Mouse (Mus musculus) hindbrain, embryonic 11.5 days (tissue): ENCODE results near the gene Lclat1. TPM values are rescaled to one million over a fixed set of nuclear protein-coding genes. Genes with fewer than 3 reads are reported as not detected.

Experiments
- ATAC-seq: fragments of 200-750 bp; cut with Nextera tagmentation; 2 replicates; pipeline ENCODE4 v1.8.0; 2017; ENCODE audit warnings: mild to moderate bottlenecking, moderate TSS enrichment, moderate library complexity; ENCODE audit not compliant: low FRiP score
- DNase-seq: peaks from one replicate; pipeline ENCODE4 v3.0.0-alpha.2; 2015; ENCODE audit warnings: low spot score
- H3K27ac ChIP-seq: fragments of 300-500 bp; sonication (generic); 2 replicates; pipeline ENCODE4 v1.5.1; 2014; ENCODE audit warnings: mild to moderate bottlenecking, low read depth, low read length
- H3K27me3 ChIP-seq: fragments of 300-500 bp; sonication (generic); 2 replicates; pipeline ENCODE4 v1.6.1; 2014; ENCODE audit warnings: mild to moderate bottlenecking, low read length, moderate library complexity, mixed read lengths; ENCODE audit not compliant: control insufficient read depth, insufficient read depth
- H3K36me3 ChIP-seq: fragments of 300-500 bp; sonication (generic); 2 replicates; pipeline ENCODE4 v1.6.1; 2014; ENCODE audit warnings: mild to moderate bottlenecking, low read length, moderate library complexity, mixed read lengths; ENCODE audit not compliant: control insufficient read depth, insufficient read depth
- H3K4me1 ChIP-seq: fragments of 300-500 bp; sonication (generic); replicated peaks from 2 replicates; pipeline ENCODE4 v1.6.1; 2014; ENCODE audit warnings: low read length, mixed read lengths; ENCODE audit not compliant: control insufficient read depth, insufficient read depth
- H3K4me2 ChIP-seq: fragments of 300-500 bp; sonication (generic); replicated peaks from 2 replicates; pipeline ENCODE4 v1.6.1; 2014; ENCODE audit warnings: mild to moderate bottlenecking, low read depth, low read length
- H3K4me3 ChIP-seq: fragments of 300-500 bp; sonication (generic); 2 replicates; pipeline ENCODE4 v1.5.1; 2014; ENCODE audit warnings: low read depth, low read length
- H3K9ac ChIP-seq: fragments of 300-500 bp; sonication (generic); 2 replicates; pipeline ENCODE4 v1.6.1; 2014; ENCODE audit warnings: low read depth, low read length
- H3K9me3 ChIP-seq: fragments of 300-500 bp; sonication (generic); 2 replicates; pipeline ENCODE4 v1.6.1; 2016; ENCODE audit warnings: low read length; ENCODE audit not compliant: control insufficient read depth
- WGBS: fragments of 180-500 bp; shearing (Covaris S2); extraction: QIAGEN DNeasy Blood & Tissue Kit; methylation state at CpG from one replicate; pipeline ENCODE4 v1.1.7; 2014; 5-methylcytosine and 5-hydroxymethylcytosine counted together
- polyA plus RNA-seq: library from polyadenylated mRNA; unstranded; fragments of >200 nt; fragmentation: Nextera tagmentation; extraction: Ambion mirVana; gene quantifications from 2 replicates; pipeline ENCODE4 v1.2.1, GENCODE M21; 2014

Gene Lclat1
- 16.7 and 17.2 TPM in 2 replicates for polyA plus RNA-seq

DNA sequence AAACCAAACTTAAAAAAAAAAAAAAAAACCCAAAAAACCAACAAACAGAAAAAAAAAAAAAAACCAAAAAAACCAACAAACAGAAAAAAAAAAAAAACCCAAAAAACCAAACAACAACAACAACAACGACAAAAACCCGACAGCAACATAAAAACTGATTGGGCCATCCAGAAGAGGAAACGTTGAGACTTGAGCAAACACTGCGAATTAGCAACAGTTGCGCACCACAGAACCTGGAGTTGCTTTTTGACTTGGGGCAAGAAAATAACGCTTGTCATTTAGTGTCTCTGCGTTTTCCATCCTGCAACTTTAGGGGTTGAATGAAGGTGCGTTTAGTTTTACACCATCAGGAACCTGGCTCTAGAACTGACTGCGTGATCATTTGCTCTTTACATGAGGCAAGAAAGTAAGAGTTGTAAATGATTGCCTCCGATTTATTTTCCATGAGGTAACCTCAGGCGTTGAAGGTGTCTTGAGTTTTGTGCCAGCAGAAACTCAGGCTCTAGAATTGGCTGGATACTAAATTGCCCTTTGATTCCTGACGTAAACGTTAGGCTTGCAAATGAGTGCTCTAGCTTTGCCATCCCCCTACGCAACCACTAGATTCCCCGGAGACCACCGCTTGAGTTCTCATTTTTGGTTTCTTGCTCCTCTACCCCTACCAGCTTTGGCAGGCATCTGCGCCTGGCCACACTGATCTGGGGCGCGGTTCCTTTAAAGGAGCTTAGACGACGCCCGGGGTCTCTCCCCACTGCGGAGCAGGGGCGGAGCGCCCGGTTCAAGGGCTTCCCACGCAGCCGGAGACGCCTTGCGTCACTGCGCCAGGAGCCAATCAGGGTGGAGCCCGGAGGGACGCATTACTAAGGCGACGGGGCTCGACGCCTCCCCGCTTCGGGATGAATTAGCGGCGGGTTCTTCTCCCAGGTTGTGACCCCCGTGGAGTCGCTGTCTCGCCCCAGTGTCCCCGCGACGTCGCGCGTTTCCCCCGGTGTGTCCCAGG, at the start of gene Lclat1:
Gene Lclat1 (plus strand): TSS at position 828 of the 1,000 bp plus-strand sequence.
- Histone ChIP-seq H3K9ac (peak within 1 kb of the TSS; percentile 84), H3K4me3 (peak within 1 kb of the TSS; percentile 85), H3K27ac (no peak within 1 kb of the TSS), H3K4me2 (peak within 1 kb of the TSS; percentile 92), H3K27me3 (no peaks in the 10 kb centered on the region), H3K36me3 (no peaks in the 10 kb centered on the region), H3K9me3 (no peaks in the 10 kb centered on the region), H3K4me1 (no peaks in the 10 kb centered on the region)
- peak; percentile 94 for DNase-seq
- peak; percentile 100 for ATAC-seq
- 8% methylated on average over 51 of the region's 51 CpGs for WGBS

DNA sequence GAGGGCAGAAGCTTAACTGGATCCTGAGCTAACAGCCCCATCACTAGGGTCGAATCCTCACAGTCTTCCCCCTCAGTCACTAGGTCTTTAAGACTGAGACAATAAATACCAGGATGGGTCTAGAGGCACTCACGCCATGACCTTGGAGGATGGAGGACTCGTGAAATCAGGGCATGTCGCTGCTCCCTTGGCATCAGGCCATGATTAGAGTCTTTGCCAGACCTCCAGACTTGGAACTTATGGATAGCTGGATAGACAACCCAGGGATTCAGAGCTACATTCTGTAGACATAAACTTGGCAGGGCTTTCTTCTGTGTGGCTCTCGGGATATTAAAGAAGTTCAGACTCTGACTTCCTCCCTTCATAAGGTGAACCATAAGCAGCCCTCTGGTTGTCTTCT, 49.5 kb upstream of the Lclat1 start:
- no peak for ATAC-seq
- Histone ChIP-seq H3K36me3 (no peaks in the 10 kb centered on the region), H3K4me2 (no peak overlapping the region), H3K4me3 (no peak overlapping the region), H3K27me3 (no peaks in the 10 kb centered on the region), H3K27ac (no peak overlapping the region), H3K4me1 (no peaks in the 10 kb centered on the region), H3K9me3 (no peaks in the 10 kb centered on the region), H3K9ac (no peak overlapping the region)
- WGBS: 94% methylated on average over 5 of the region's 5 CpGs
- DNase-seq: no peak

DNA sequence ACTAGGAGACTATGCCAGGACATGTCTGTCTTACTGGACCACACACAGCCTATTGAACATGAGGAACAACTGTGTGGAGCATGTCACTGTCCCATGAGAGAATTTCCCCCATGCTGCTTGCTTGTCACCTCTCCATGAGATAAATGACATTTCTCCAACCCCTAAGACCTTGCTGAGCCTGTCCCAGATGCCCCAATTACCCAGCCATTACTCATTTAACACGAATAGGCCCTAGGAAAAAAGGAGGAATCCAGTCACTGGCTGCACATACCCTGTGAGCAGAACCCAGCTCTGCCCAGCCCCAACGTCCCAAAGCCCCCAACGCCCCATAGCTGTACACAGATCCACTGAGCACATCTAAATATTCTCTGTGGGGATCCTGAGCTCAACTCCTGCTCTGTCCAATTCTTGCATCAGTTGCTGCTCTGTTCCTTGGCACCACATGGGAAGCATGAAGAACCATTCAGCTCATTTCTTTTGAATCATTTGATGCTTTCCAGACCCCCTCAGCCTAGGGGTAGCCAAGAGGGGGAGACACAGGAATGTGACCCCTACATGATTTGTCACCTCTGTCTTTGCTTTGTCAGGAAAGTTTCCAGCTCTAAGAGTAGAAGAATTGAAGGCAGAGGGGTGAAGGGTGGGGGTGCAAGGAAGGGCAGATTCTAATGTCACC, 47.4 kb upstream of the Lclat1 start:
- no peak overlapping the region for H3K27ac ChIP-seq
- DNase-seq (peak; percentile 27), ATAC-seq (peak; percentile 19; the same call in 1 of the 2 replicates)
- 22% methylated on average over 3 of the region's 3 CpGs for WGBS
- no peaks in the 10 kb centered on the region for H3K36me3 ChIP-seq
- H3K9me3 ChIP-seq: no peaks in the 10 kb centered on the region
- no peaks in the 10 kb centered on the region for H3K27me3 ChIP-seq
- no peak overlapping the region for H3K4me2 ChIP-seq
- no peaks in the 10 kb centered on the region for H3K4me1 ChIP-seq
- H3K9ac ChIP-seq: no peak overlapping the region
- H3K4me3 ChIP-seq: no peak overlapping the region

DNA sequence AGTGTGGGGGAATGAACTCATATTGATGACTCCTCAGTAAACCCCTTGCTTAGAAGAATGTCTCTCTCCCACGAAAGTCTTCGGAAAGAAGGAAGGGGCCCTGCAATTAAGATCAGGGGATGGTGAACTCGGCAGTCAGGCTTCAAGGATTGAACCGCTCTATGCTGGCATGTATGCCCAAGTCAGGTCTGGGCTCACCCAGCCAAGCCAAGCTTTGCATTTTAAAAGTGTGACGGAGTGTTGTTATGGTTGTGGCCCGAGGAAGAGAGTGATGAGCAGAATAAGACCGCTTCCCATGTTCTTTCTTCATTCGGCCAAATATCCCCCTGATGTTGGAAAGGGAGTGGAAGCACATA, 46.9 kb upstream of the Lclat1 start:
- ATAC-seq (no peak), DNase-seq (no peak)
- 71% methylated on average over 8 of the region's 8 CpGs for WGBS
- Histone ChIP-seq H3K9me3 (no peaks in the 10 kb centered on the region), H3K4me1 (no peaks in the 10 kb centered on the region), H3K27me3 (no peaks in the 10 kb centered on the region), H3K4me3 (no peak overlapping the region), H3K4me2 (no peak overlapping the region), H3K27ac (no peak overlapping the region), H3K36me3 (no peaks in the 10 kb centered on the region), H3K9ac (no peak overlapping the region)

DNA sequence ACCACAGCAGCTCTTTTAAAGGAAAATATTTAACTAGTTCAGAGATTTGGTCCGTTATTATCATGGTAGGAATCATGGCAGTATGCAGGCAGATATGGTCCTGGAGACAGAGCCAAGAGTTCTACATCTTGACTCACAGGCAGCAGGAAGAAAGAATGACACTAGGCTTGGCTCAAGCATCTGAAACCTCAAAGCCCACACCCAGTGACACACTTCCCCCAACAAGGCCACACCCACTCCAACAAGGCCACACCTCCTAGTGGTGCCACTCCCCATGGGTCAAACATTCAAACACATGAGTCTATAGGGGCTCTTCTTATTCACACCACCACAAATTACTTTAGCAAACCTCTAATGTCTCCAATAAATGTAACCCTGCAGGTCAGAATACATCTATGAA, 45.1 kb upstream of the Lclat1 start:
- WGBS: 93% methylated on average over 1 of the region's 1 CpGs
- Histone ChIP-seq H3K9ac (no peak overlapping the region), H3K36me3 (no peaks in the 10 kb centered on the region), H3K4me3 (no peak overlapping the region), H3K27me3 (no peaks in the 10 kb centered on the region), H3K9me3 (no peaks in the 10 kb centered on the region), H3K27ac (no peak overlapping the region), H3K4me2 (no peak overlapping the region), H3K4me1 (no peaks in the 10 kb centered on the region)
- no peak for DNase-seq
- no peak for ATAC-seq

DNA sequence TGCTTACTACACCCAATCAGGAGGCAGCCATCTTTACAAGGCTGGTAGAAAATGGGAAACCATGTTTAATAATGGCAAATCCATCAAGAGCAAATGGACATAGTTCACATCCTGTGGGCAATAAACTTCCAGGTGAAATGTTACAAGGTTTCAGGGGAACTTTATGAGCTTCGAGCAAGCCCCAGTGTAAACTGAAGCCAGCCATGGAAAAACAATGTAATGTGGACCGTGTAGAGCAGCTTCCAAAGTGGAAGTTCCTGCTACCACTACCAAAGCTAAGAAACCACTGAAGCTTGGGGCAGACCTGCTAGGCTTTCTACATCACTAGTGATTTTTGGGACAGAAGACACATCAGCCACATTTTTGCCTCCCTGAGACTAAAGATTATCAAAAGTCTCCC, 44.5 kb upstream of the Lclat1 start:
- H3K4me3 ChIP-seq: no peak overlapping the region
- ATAC-seq (no peak), DNase-seq (no peak)
- H3K9me3 ChIP-seq: no peaks in the 10 kb centered on the region
- WGBS: 88% methylated on average over 2 of the region's 2 CpGs
- no peaks in the 10 kb centered on the region for H3K36me3 ChIP-seq
- H3K4me1 ChIP-seq: no peaks in the 10 kb centered on the region
- no peak overlapping the region for H3K27ac ChIP-seq
- H3K27me3 ChIP-seq: no peaks in the 10 kb centered on the region
- H3K4me2 ChIP-seq: no peak overlapping the region
- no peak overlapping the region for H3K9ac ChIP-seq

DNA sequence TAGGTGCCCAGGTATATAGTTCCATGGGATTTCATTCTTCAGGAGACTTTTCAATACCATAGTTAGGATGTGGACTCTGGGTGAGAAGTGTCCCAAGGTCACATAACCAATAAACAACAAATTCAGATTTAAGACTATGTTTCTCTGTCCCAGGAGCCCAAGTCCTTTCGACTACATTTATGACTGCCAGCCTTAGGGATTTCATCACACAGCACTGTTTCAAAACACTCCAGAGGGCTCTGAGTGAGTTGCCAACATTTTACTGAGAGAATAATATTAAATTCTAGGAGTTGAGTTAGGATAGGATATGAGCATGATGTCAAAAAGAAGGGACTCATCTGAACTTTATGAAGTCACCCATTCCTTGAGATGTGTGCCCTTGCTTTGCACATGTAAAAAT, 44.0 kb upstream of the Lclat1 start:
- Histone ChIP-seq H3K9ac (no peak overlapping the region), H3K4me3 (no peak overlapping the region), H3K4me2 (no peak overlapping the region), H3K36me3 (no peaks in the 10 kb centered on the region), H3K4me1 (no peaks in the 10 kb centered on the region), H3K27ac (no peak overlapping the region), H3K9me3 (no peaks in the 10 kb centered on the region), H3K27me3 (no peaks in the 10 kb centered on the region)
- ATAC-seq: no peak
- no peak for DNase-seq
- WGBS: 90% methylated on average over 1 of the region's 1 CpGs

DNA sequence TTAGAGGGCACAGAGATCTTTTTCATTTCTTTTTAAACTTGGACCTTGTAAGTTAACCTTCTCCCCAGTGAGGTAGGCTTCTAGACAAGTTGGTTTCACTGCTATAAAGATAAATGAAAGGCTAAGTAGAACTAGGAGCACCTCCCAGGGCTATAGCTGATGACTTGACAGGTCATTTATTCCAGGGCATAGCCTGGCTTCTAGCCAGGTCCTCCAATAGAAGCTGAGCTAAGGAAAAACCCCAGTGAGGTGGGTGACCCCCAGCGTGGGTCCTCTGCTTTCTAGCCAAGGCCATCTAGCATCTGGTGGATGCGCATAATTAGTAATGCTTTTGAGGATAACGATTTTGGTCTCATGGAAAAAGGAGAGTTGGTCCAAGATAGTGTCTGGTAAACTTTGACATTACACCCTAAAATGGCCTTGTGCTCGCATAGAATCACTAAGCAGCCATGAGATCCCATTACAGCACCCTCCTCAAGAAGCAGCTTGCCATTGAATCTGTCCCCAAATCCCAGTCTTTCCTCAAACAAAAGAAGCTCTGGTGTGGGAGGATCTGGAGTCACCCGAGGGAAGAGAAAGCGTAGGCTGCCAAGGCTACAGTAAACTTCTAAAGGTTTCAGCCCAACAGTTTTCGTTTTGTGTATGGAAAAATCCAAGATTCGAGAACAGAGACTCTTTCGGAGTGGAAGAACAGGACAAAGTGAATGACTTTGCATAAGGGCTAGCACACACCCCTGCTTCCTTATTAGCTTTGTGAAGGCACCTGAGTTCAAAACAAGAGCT, 41.2 kb upstream of the Lclat1 start:
- Histone ChIP-seq H3K4me1 (no peaks in the 10 kb centered on the region), H3K9ac (no peak overlapping the region), H3K4me2 (no peak overlapping the region), H3K27ac (no peak overlapping the region), H3K36me3 (no peaks in the 10 kb centered on the region), H3K4me3 (no peak overlapping the region), H3K9me3 (no peaks in the 10 kb centered on the region), H3K27me3 (no peaks in the 10 kb centered on the region)
- 76% methylated on average over 9 of the region's 9 CpGs for WGBS
- ATAC-seq: no peak
- no peak for DNase-seq
